8 mouse cellular contexts compared by ENCODE assay signal in the genomic region with DNA sequence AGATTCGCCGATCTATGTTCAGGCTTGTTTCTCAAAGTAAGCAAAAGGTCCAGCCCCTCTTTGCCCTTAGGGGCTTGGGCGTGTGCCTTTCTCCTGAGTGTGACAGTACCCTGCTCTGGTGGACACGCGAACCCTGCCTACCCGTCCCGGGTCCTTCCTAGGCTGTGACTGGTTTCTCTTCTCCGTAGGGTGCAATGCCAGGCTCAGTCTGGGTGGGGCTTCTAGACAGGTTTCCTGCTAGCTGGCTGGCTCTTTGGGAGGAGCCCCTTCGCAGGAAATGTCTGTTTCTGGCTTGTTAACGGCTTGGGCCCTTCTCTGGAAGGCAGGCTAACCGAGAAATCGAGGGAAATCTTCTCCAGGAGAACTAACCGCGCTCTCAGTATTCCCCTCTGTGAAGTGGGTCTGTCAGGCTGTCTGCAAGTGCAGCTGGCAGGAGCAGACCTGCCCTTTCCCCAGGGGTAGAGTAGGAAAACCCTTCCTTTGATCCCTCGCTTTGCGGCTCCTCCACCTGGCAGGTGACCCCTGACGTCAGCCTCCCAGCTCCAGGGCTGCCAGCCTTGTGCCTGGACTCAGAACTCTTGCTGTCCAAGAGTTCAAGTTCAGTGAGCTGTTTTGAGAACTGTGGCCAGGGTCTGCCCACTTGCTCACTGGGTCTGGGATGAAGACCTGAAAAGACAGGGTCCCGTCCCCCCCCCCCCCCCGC. TPM values are rescaled to one million over a fixed set of nuclear protein-coding genes. Genes with fewer than 3 reads are reported as not detected.
A peak's percentile ranks its signal among the peaks of the same experiment; 100 is the strongest.
DNase-seq lines count a peak whose midpoint lies in the region; ATAC-seq lines count a peak whose summit lies in the region.

No protein-coding gene starts in this region.

- no peak overlapping the region for H3K27ac ChIP-seq in heart, embryonic 15.5 days

- peaks cover 18% of the 10 kb centered on the region for H3K4me1 ChIP-seq in heart, embryonic 15.5 days (replicated peaks)
- H3K4me1 ChIP-seq in megakaryocyte, embryonic 14.5 days: peaks cover 65% of the 10 kb centered on the region

- H3K4me3 ChIP-seq in heart, embryonic 15.5 days: peak overlapping the region; percentile 54
- peak overlapping the region; percentile 93 for H3K4me3 ChIP-seq in megakaryocyte, embryonic 14.5 days (replicated peaks)

- WGBS in heart, embryonic 15.5 days: 12% methylated on average over 19 of the region's 19 CpGs

- no peaks in the 10 kb centered on the region for H3K9me3 ChIP-seq in heart, embryonic 15.5 days (replicated peaks)
- 0 out of 2 replicates have a peak, but pooled peaks cover 5% of the 10 kb centered on the region for H3K9me3 ChIP-seq in megakaryocyte, embryonic 14.5 days

- H3K4me2 ChIP-seq in heart, embryonic 15.5 days: peak overlapping the region; percentile 95

- peaks cover 41% of the 10 kb centered on the region for H3K27me3 ChIP-seq in heart, embryonic 15.5 days
- peaks cover 34% of the 10 kb centered on the region for H3K27me3 ChIP-seq in megakaryocyte, embryonic 14.5 days (replicated peaks)

- H3K9ac ChIP-seq in heart, embryonic 15.5 days: peak overlapping the region; percentile 46

- peak; percentile 60 for ATAC-seq in activated CD4-positive, CD25-positive, alpha-beta regulatory T cell, adult 4 months
- peak; percentile 33; the same call in 1 of the 2 replicates for ATAC-seq in heart, embryonic 15.5 days (replicated peaks; ENCODE audit: insufficient number of reproducible peaks, insufficient read depth, low FRiP score, low read depth)

- peak; percentile 75 for DNase-seq in CD4-positive, CD25-positive, alpha-beta regulatory T cell, adult 2 months (ENCODE audit: low read depth, low spot score)
- peak; percentile 62 to 90 for DNase-seq in kidney, postnatal 25 days
- DNase-seq in thymus, postnatal 4 days: peak; percentile 58
- DNase-seq in cerebellum, postnatal 36 days: no peak
- DNase-seq in left cerebral cortex, adult 11 months (ENCODE audit: low spot score): no peak

- no peaks in the 10 kb centered on the region for H3K36me3 ChIP-seq in heart, embryonic 15.5 days
- H3K36me3 ChIP-seq in megakaryocyte, embryonic 14.5 days (replicated peaks; ENCODE audit: low read length): peaks cover 18% of the 10 kb centered on the region

RNA-seq across cellular contexts. Expression of a gene that starts 0.8 kb away (rescaled TPM):
- polyA plus RNA-seq in activated CD4-positive, CD25-positive, alpha-beta regulatory T cell, adult 4 months (2017; shearing (Covaris generic)): 100 to 1,000 TPM; 445 to 470 TPM
- polyA plus RNA-seq in heart, embryonic 15.5 days (2015; fragmentation: Nextera tagmentation; extraction: Ambion mirVana): 7.7 and 15.5 TPM in 2 replicates
- 4.4 and 11.2 TPM in 2 replicates for polyA plus RNA-seq in megakaryocyte, embryonic 14.5 days (2012; ENCODE audit: insufficient read depth, low replicate concordance)

Comparison
In these comparisons a context has a peak if more than half of its experiments do, and no peak if none do; other contexts are left out.
1. DNase-seq: peak in CD4-positive, CD25-positive, alpha-beta regulatory T cell, adult 2 months (single experiment), kidney, postnatal 25 days (2 of 2) and thymus, postnatal 4 days (single experiment); none in cerebellum, postnatal 36 days (0 of 2) and left cerebral cortex, adult 11 months (single experiment).
2. RNA of a gene that starts 0.8 kb away (polyA plus RNA-seq): 445 to 470 TPM in activated CD4-positive, CD25-positive, alpha-beta regulatory T cell, adult 4 months; 4.4 to 11.2 TPM in megakaryocyte, embryonic 14.5 days and 7.7 to 15.5 TPM in heart, embryonic 15.5 days; every median in the first group is over 10 times any median in the second.